Mouse (Mus musculus): ENCODE measurements around the gene Fgfr2. TPM values are rescaled to one million over a fixed set of nuclear protein-coding genes. Genes with fewer than 3 reads are reported as not detected.

The Fgfr2 gene
- polyA plus RNA-seq, 1 experiment = 0.17 TPM

DNA sequence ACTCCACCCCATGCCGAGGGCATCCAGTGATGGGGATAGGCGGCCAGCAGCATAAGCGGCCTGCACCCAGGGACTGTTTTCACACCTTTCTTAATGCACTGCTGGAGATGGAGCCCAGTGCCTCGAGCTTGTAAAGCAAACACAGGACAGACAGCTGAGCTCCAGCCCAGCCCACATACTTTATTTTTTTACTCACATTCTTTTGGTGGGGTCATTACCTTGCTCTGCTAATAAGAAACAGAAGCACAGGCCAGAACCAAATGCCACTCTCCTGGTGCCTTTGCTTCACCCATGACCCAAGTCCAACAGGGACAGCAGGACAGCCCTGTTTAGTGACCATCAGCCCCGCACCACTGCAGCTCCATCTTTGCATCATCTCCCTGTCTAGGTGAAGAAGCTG lies 2961.6 kb downstream of the Fgfr2 start:
- TF ChIP-seq CEBPB (IDR thresholded peaks at IDR 0.05; ENCODE audit: insufficient read depth, poor library complexity, severe bottlenecking) (no peak), POLR2AphosphoS2 (IDR thresholded peaks at IDR 0.05; ENCODE audit: insufficient read length, low read depth) (no peak), USF1 (IDR thresholded peaks at IDR 0.05; ENCODE audit: low read depth) (no peak), E2F4 (IDR thresholded peaks at IDR 0.05; ENCODE audit: insufficient read depth) (no peak), MAX (IDR thresholded peaks at IDR 0.05; ENCODE audit: low read depth) (no peak), MYOG (IDR thresholded peaks at IDR 0.05; ENCODE audit: control insufficient read depth in 1 of 3, insufficient read depth in 1 of 3, insufficient read length in 2 of 3, low read depth in 2 of 3) (no peak)
- Histone ChIP-seq H3K4me2 (ENCODE audit: low read depth) (no peak overlapping the region), H3K4me3 (no peak overlapping the region), H3K36me3 (ENCODE audit: control insufficient read depth, insufficient read depth) (no peaks in the 10 kb centered on the region), H3K79me2 (ENCODE audit: control insufficient read depth, insufficient read depth) (no peaks in the 10 kb centered on the region), H3ac (ENCODE audit: control insufficient read depth, insufficient read length) (no peak overlapping the region), H3K27me3 (ENCODE audit: control insufficient read depth, insufficient read depth, insufficient read length) (no peaks in the 10 kb centered on the region)

GRCm38 (mm10) chr7:130158845-130159244 lies 2964.3 kb downstream of the Fgfr2 start:
- TF ChIP-seq MYOD1 (IDR thresholded peaks at IDR 0.05; ENCODE audit: control insufficient read depth in 1 of 3, insufficient read length in 2 of 3, low read depth in 2 of 3) (no peak), POLR2A (IDR thresholded peaks at IDR 0.05; ENCODE audit: insufficient read length, low read depth) (no peak), TCF3 (IDR thresholded peaks at IDR 0.05; ENCODE audit: insufficient read length, low read depth) (no peak), SRF (IDR thresholded peaks at IDR 0.05; ENCODE audit: control insufficient read depth, insufficient read length, low read depth) (no peak), TCF12 (IDR thresholded peaks at IDR 0.05; ENCODE audit: insufficient read depth, poor library complexity, severe bottlenecking) (no peak), USF1 (IDR thresholded peaks at IDR 0.05; ENCODE audit: low read depth) (no peak), POLR2AphosphoS2 (IDR thresholded peaks at IDR 0.05; ENCODE audit: insufficient read length, low read depth) (no peak), REST (IDR thresholded peaks at IDR 0.05; ENCODE audit: insufficient read depth, insufficient read length) (no peak), MAX (IDR thresholded peaks at IDR 0.05; ENCODE audit: low read depth) (no peak)
- Histone ChIP-seq H3K79me2 (ENCODE audit: control insufficient read depth, insufficient read depth) (no peaks in the 10 kb centered on the region), H3K4me2 (ENCODE audit: low read depth) (no peak overlapping the region), H3ac (ENCODE audit: control insufficient read depth, insufficient read length) (no peak overlapping the region), H3K27me3 (ENCODE audit: control insufficient read depth, insufficient read depth, insufficient read length) (no peaks in the 10 kb centered on the region), H3K4me3 (no peak overlapping the region), H3K36me3 (ENCODE audit: control insufficient read depth, insufficient read depth) (no peaks in the 10 kb centered on the region)

DNA sequence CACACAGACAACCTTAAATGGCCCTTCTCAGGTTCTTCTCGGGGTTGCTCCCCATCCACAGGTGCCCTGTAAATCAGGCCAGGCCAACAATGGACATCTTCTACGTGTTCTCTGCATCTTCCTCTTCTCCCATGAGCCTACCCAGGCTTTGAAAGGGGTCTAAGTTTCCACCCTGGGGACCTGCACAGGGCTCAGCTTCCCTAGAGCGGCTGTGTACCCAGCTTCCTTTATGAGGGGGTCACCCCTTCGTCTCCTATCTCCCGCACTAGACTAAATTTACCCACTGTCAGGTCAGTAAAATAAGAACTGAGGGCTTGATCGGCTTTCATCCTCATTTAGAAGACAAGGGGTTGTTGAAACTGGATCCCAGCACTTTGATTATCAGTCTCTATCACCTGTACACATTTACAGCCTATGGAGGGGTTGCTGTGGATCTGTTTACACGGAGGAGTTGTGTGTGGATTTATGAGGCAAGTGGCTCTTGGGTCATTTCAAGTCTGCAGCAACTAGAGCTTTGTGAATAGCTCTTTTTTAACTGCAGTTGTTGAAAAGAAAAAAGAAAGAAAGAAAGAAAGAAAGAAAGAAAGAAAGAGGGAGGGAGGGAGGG lies 2969.7 kb downstream of the Fgfr2 start:
- H3K4me2 ChIP-seq (ENCODE audit: low read depth) = no peak overlapping the region
- no peaks in the 10 kb centered on the region for H3K79me2 ChIP-seq (ENCODE audit: control insufficient read depth, insufficient read depth)
- no peak overlapping the region for H3ac ChIP-seq (ENCODE audit: control insufficient read depth, insufficient read length)
- TF ChIP-seq MAX (IDR thresholded peaks at IDR 0.05; ENCODE audit: low read depth) (no peak), SRF (IDR thresholded peaks at IDR 0.05; ENCODE audit: control insufficient read depth, insufficient read length, low read depth) (no peak), MYOG (IDR thresholded peaks at IDR 0.05; ENCODE audit: control insufficient read depth in 1 of 3, insufficient read depth in 1 of 3, insufficient read length in 2 of 3, low read depth in 2 of 3) (no peak), REST (IDR thresholded peaks at IDR 0.05; ENCODE audit: insufficient read depth, insufficient read length) (no peak), TCF3 (IDR thresholded peaks at IDR 0.05; ENCODE audit: insufficient read length, low read depth) (no peak), CEBPB (IDR thresholded peaks at IDR 0.05; ENCODE audit: insufficient read depth, poor library complexity, severe bottlenecking) (no peak), POLR2AphosphoS2 (IDR thresholded peaks at IDR 0.05; ENCODE audit: insufficient read length, low read depth) (no peak), USF1 (IDR thresholded peaks at IDR 0.05; ENCODE audit: low read depth) (no peak), POLR2A (IDR thresholded peaks at IDR 0.05; ENCODE audit: insufficient read length, low read depth) (no peak), E2F4 (IDR thresholded peaks at IDR 0.05; ENCODE audit: insufficient read depth) (no peak), MYOD1 (IDR thresholded peaks at IDR 0.05; ENCODE audit: control insufficient read depth in 1 of 3, insufficient read length in 2 of 3, low read depth in 2 of 3) (no peak), TCF12 (IDR thresholded peaks at IDR 0.05; ENCODE audit: insufficient read depth, poor library complexity, severe bottlenecking) (no peak)
- H3K4me3 ChIP-seq = no peak overlapping the region
- no peaks in the 10 kb centered on the region for H3K27me3 ChIP-seq (ENCODE audit: control insufficient read depth, insufficient read depth, insufficient read length)
- no peaks in the 10 kb centered on the region for H3K36me3 ChIP-seq (ENCODE audit: control insufficient read depth, insufficient read depth)

- H3K36me3 ChIP-seq (ENCODE audit: control insufficient read depth, insufficient read depth) = no peaks in the 10 kb centered on the region
- no peak overlapping the region for H3K4me2 ChIP-seq (ENCODE audit: low read depth)
- no peak overlapping the region for H3K4me3 ChIP-seq
- H3K27me3 ChIP-seq (ENCODE audit: control insufficient read depth, insufficient read depth, insufficient read length) = no peaks in the 10 kb centered on the region
- no peak overlapping the region for H3ac ChIP-seq (ENCODE audit: control insufficient read depth, insufficient read length)
- H3K79me2 ChIP-seq (ENCODE audit: control insufficient read depth, insufficient read depth) = no peaks in the 10 kb centered on the region
- no peak for TF ChIP-seq CEBPB (IDR thresholded peaks at IDR 0.05; ENCODE audit: insufficient read depth, poor library complexity, severe bottlenecking)
- TF ChIP-seq E2F4 (IDR thresholded peaks at IDR 0.05; ENCODE audit: insufficient read depth) = no peak
- TF ChIP-seq MAX (IDR thresholded peaks at IDR 0.05; ENCODE audit: low read depth) = no peak
- TF ChIP-seq TCF12 (IDR thresholded peaks at IDR 0.05; ENCODE audit: insufficient read depth, poor library complexity, severe bottlenecking) = no peak
- no peak for TF ChIP-seq MYOD1 (IDR thresholded peaks at IDR 0.05; ENCODE audit: control insufficient read depth in 1 of 3, insufficient read length in 2 of 3, low read depth in 2 of 3)
- no peak for TF ChIP-seq POLR2A (IDR thresholded peaks at IDR 0.05; ENCODE audit: insufficient read length, low read depth)
- no peak for TF ChIP-seq REST (IDR thresholded peaks at IDR 0.05; ENCODE audit: insufficient read depth, insufficient read length)
- TF ChIP-seq TCF3 (IDR thresholded peaks at IDR 0.05; ENCODE audit: insufficient read length, low read depth) = no peak
- TF ChIP-seq SRF (IDR thresholded peaks at IDR 0.05; ENCODE audit: control insufficient read depth, insufficient read length, low read depth) = no peak
- TF ChIP-seq POLR2AphosphoS2 (IDR thresholded peaks at IDR 0.05; ENCODE audit: insufficient read length, low read depth) = no peak
Measured at GRCm38 (mm10) chr7:130148906-130149305, 2974.2 kb downstream of the Fgfr2 start.

GRCm38 (mm10) chr7:130147230-130147629 lies 2975.9 kb downstream of the Fgfr2 start:
- Histone ChIP-seq H3K4me2 (ENCODE audit: low read depth) (no peak overlapping the region), H3ac (ENCODE audit: control insufficient read depth, insufficient read length) (no peak overlapping the region), H3K4me3 (no peak overlapping the region), H3K36me3 (ENCODE audit: control insufficient read depth, insufficient read depth) (no peaks in the 10 kb centered on the region), H3K27me3 (ENCODE audit: control insufficient read depth, insufficient read depth, insufficient read length) (no peaks in the 10 kb centered on the region), H3K79me2 (ENCODE audit: control insufficient read depth, insufficient read depth) (no peaks in the 10 kb centered on the region)
- TF ChIP-seq REST (IDR thresholded peaks at IDR 0.05; ENCODE audit: insufficient read depth, insufficient read length) = no peak
- TF ChIP-seq SRF (IDR thresholded peaks at IDR 0.05; ENCODE audit: control insufficient read depth, insufficient read length, low read depth) = no peak
- TF ChIP-seq TCF3 (IDR thresholded peaks at IDR 0.05; ENCODE audit: insufficient read length, low read depth) = no peak
- no peak for TF ChIP-seq POLR2A (IDR thresholded peaks at IDR 0.05; ENCODE audit: insufficient read length, low read depth)
- TF ChIP-seq MYOD1 (IDR thresholded peaks at IDR 0.05; ENCODE audit: control insufficient read depth in 1 of 3, insufficient read length in 2 of 3, low read depth in 2 of 3) = no peak
- TF ChIP-seq CEBPB (IDR thresholded peaks at IDR 0.05; ENCODE audit: insufficient read depth, poor library complexity, severe bottlenecking) = no peak
- TF ChIP-seq E2F4 (IDR thresholded peaks at IDR 0.05; ENCODE audit: insufficient read depth) = no peak
- TF ChIP-seq TCF12 (IDR thresholded peaks at IDR 0.05; ENCODE audit: insufficient read depth, poor library complexity, severe bottlenecking) = no peak
- TF ChIP-seq MYOG (IDR thresholded peaks at IDR 0.05; ENCODE audit: control insufficient read depth in 1 of 3, insufficient read depth in 1 of 3, insufficient read length in 2 of 3, low read depth in 2 of 3) = no peak
- no peak for TF ChIP-seq USF1 (IDR thresholded peaks at IDR 0.05; ENCODE audit: low read depth)
- no peak for TF ChIP-seq MAX (IDR thresholded peaks at IDR 0.05; ENCODE audit: low read depth)
- no peak for TF ChIP-seq POLR2AphosphoS2 (IDR thresholded peaks at IDR 0.05; ENCODE audit: insufficient read length, low read depth)
